Mouse (Mus musculus): Measurements from ENCODE around the gene Mrgprh. TPM values are rescaled to one million over a fixed set of nuclear protein-coding genes. Genes with fewer than 3 reads are reported as not detected.

Mrgprh gene
- polyA plus RNA-seq, 2 experiments = 0.10 to 0.38 TPM

DNA sequence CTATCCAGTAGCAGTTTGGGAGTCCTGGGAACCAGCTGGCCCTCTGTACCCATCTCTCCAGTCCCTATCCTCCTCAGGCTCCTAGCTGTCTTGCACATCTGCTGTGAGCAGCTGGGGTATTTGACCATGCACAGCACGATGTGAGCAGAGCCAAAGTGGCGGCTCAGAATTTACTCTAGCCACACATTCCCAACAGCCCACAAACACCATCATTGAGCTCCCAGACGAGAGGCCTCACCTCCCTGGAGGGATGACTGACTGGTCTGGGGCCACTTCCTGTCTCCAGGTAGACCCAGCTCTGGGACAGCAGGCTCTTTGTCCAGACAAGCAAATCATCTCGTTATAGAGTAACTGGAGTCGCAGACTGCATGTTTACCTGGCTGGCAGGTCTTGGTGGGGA lies 30.0 kb upstream of the Mrgprh start:
- TF ChIP-seq POLR2A (IDR thresholded peaks at IDR 0.05; ENCODE audit: borderline replicate concordance, extremely low read depth, insufficient read depth, insufficient read length) = no peak
- 28% methylated on average over 5 of the region's 5 CpGs for WGBS
- Histone ChIP-seq H3K4me1 (ENCODE audit: control insufficient read depth, insufficient read depth, low read length) (peaks cover 20% of the 10 kb centered on the region), H3K4me2 (replicated peaks; ENCODE audit: low read depth, low read length, severe bottlenecking) (no peak overlapping the region), H3K9ac (ENCODE audit: low read depth, low read length, severe bottlenecking) (no peak overlapping the region), H3K36me3 (ENCODE audit: control insufficient read depth, insufficient read depth, low read length) (peaks cover 2% of the 10 kb centered on the region; the same call in 1 of the 2 replicates), H3K9me3 (ENCODE audit: control insufficient read depth, low read length) (no peaks in the 10 kb centered on the region), H3K4me3 (replicated peaks; ENCODE audit: low read length) (no peak overlapping the region), H3K27ac (replicated peaks; ENCODE audit: low read depth, low read length) (peak overlapping the region; percentile 35), H3K27me3 (ENCODE audit: control insufficient read depth, insufficient read depth, low read length) (no peaks in the 10 kb centered on the region)
- peak; percentile 35; the same call in 1 of the 2 replicates for ATAC-seq (ENCODE audit: low FRiP score, low read depth)
- DNase-seq (ENCODE audit: low spot score) = peak; percentile 36

DNA sequence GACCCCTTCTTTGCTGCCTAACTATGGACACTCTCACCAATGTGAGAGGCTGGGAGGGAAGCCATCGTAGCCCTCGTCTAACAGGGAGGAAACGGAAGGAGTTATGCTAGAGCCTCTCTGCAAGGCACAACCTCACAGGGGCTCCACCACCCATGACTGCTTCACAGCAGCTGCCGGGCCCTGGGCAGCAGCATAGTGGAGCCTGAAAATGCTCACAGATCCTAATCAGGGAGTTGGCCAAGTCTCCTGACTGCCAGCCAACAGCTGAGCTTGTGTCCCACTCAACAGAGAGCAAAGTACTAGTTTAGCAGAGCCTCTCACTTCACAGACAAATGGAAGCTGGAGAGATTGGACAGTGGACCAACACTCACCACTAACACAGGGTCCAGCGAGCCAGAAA lies 29.4 kb upstream of the Mrgprh start:
- peak overlapping the region; percentile 35 for H3K27ac ChIP-seq (replicated peaks; ENCODE audit: low read depth, low read length)
- ATAC-seq (ENCODE audit: low FRiP score, low read depth) (no peak), DNase-seq (ENCODE audit: low spot score) (no peak)
- H3K36me3 ChIP-seq (ENCODE audit: control insufficient read depth, insufficient read depth, low read length) = peaks cover 2% of the 10 kb centered on the region; the same call in 1 of the 2 replicates
- no peak for TF ChIP-seq POLR2A (IDR thresholded peaks at IDR 0.05; ENCODE audit: borderline replicate concordance, extremely low read depth, insufficient read depth, insufficient read length)
- no peaks in the 10 kb centered on the region for H3K9me3 ChIP-seq (ENCODE audit: control insufficient read depth, low read length)
- H3K9ac ChIP-seq (ENCODE audit: low read depth, low read length, severe bottlenecking) = no peak overlapping the region
- no peak overlapping the region for H3K4me3 ChIP-seq (replicated peaks; ENCODE audit: low read length)
- WGBS = 58% methylated on average over 5 of the region's 5 CpGs
- peaks cover 20% of the 10 kb centered on the region for H3K4me1 ChIP-seq (ENCODE audit: control insufficient read depth, insufficient read depth, low read length)
- H3K27me3 ChIP-seq (ENCODE audit: control insufficient read depth, insufficient read depth, low read length) = no peaks in the 10 kb centered on the region
- no peak overlapping the region for H3K4me2 ChIP-seq (replicated peaks; ENCODE audit: low read depth, low read length, severe bottlenecking)

DNA sequence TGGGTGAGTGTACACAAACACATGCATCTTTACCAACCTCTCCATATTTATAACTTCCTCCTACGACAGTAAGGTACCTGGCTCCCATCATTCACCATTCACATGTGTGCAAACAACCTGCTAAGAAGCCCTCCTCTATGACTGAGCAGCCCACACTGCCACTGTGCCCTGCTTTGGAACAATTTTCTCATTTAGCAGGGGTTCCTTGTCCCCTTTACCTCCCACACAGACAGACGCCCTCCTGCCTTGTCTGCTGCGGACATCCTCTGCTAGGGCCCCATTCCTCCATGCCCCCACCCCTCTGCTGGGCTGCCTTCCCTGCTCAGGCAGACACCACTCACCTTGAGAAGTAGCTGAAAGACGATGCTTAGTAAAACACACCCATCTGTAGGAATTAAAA lies 28.1 kb upstream of the Mrgprh start:
- no peaks in the 10 kb centered on the region for H3K36me3 ChIP-seq (ENCODE audit: control insufficient read depth, insufficient read depth, low read length)
- no peak for TF ChIP-seq POLR2A (IDR thresholded peaks at IDR 0.05; ENCODE audit: borderline replicate concordance, extremely low read depth, insufficient read depth, insufficient read length)
- ATAC-seq (ENCODE audit: low FRiP score, low read depth) = no peak
- no peak overlapping the region for H3K27ac ChIP-seq (replicated peaks; ENCODE audit: low read depth, low read length)
- no peaks in the 10 kb centered on the region for H3K27me3 ChIP-seq (ENCODE audit: control insufficient read depth, insufficient read depth, low read length)
- 62% methylated on average over 4 of the region's 4 CpGs for WGBS
- H3K4me1 ChIP-seq (ENCODE audit: control insufficient read depth, insufficient read depth, low read length) = peaks cover 20% of the 10 kb centered on the region
- H3K4me2 ChIP-seq (replicated peaks; ENCODE audit: low read depth, low read length, severe bottlenecking) = no peak overlapping the region
- H3K4me3 ChIP-seq (replicated peaks; ENCODE audit: low read length) = no peak overlapping the region
- H3K9ac ChIP-seq (ENCODE audit: low read depth, low read length, severe bottlenecking) = no peak overlapping the region
- DNase-seq (ENCODE audit: low spot score) = no peak
- H3K9me3 ChIP-seq (ENCODE audit: control insufficient read depth, low read length) = no peaks in the 10 kb centered on the region

DNA sequence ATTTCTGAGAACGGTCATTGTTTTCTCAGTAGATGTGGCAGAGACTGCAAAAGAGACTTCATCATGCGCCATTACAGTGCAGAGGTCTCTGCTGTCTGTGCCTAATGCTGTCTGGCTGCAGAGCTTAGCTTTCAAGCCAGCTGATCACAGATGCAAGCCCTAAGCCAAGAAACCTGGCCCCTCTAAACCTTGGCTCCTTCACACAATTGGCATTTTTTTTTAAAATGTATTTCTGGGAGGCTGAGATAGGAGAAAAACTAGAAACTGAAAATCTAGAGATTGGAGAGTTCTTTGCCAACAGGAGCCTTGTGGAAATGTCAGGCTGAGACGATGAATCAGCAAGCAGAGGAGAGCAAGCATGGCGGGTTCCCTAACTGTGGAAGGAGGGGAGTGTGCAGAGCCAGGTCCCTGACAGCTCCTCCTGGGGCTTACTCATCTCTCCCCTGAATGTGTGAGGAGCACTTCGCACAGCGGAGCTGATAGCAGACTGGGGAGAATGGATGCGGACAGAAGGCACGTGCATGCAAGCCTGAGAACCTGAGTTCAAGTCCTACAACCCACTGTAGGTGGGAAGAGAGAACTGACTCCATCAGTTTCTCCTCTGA lies 26.0 kb upstream of the Mrgprh start:
- Histone ChIP-seq H3K9me3 (ENCODE audit: control insufficient read depth, low read length) (no peaks in the 10 kb centered on the region), H3K27ac (replicated peaks; ENCODE audit: low read depth, low read length) (no peak overlapping the region), H3K4me3 (replicated peaks; ENCODE audit: low read length) (no peak overlapping the region), H3K27me3 (ENCODE audit: control insufficient read depth, insufficient read depth, low read length) (no peaks in the 10 kb centered on the region), H3K4me2 (replicated peaks; ENCODE audit: low read depth, low read length, severe bottlenecking) (no peak overlapping the region), H3K4me1 (ENCODE audit: control insufficient read depth, insufficient read depth, low read length) (peaks cover 10% of the 10 kb centered on the region), H3K9ac (ENCODE audit: low read depth, low read length, severe bottlenecking) (no peak overlapping the region), H3K36me3 (ENCODE audit: control insufficient read depth, insufficient read depth, low read length) (no peaks in the 10 kb centered on the region)
- no peak for ATAC-seq (ENCODE audit: low FRiP score, low read depth)
- 85% methylated on average over 8 of the region's 8 CpGs for WGBS
- DNase-seq (ENCODE audit: low spot score) = no peak
- TF ChIP-seq POLR2A (IDR thresholded peaks at IDR 0.05; ENCODE audit: borderline replicate concordance, extremely low read depth, insufficient read depth, insufficient read length) = no peak

DNA sequence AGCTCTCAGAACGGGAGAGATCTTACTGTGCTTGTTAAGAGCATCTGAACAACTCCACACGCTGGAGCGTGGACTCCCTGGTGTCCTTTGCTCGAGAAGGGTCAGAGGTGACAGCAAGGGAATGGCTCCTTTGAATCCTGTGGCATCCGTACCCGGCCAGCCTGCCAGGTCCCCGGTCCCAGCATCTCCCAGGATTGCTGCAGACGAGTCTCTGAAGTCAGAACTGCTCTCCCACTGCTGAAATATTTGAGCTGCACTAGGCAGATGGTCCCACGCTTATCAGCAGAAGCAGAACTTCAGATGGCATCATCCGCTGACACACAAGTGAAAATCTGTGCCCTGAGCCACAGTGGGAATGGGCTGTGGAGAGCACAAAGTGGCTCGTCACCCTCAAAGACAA lies 24.1 kb upstream of the Mrgprh start:
- WGBS = 76% methylated on average over 11 of the region's 11 CpGs
- H3K27me3 ChIP-seq (ENCODE audit: control insufficient read depth, insufficient read depth, low read length) = no peaks in the 10 kb centered on the region

More for the DNA sequence above, 24.1 kb upstream of the Mrgprh start:
- Histone ChIP-seq H3K27ac (replicated peaks; ENCODE audit: low read depth, low read length) (no peak overlapping the region), H3K4me3 (replicated peaks; ENCODE audit: low read length) (no peak overlapping the region), H3K4me1 (ENCODE audit: control insufficient read depth, insufficient read depth, low read length) (no peaks in the 10 kb centered on the region), H3K4me2 (replicated peaks; ENCODE audit: low read depth, low read length, severe bottlenecking) (no peak overlapping the region), H3K9ac (ENCODE audit: low read depth, low read length, severe bottlenecking) (no peak overlapping the region), H3K9me3 (ENCODE audit: control insufficient read depth, low read length) (no peaks in the 10 kb centered on the region), H3K36me3 (ENCODE audit: control insufficient read depth, insufficient read depth, low read length) (no peaks in the 10 kb centered on the region)
- DNase-seq (ENCODE audit: low spot score) (no peak), ATAC-seq (ENCODE audit: low FRiP score, low read depth) (no peak)
- TF ChIP-seq POLR2A (IDR thresholded peaks at IDR 0.05; ENCODE audit: borderline replicate concordance, extremely low read depth, insufficient read depth, insufficient read length) = no peak

All from limb, embryonic 14.5 days (tissue).